Mouse (Mus musculus) small intestine, adult 2 months (tissue): Measurements from ENCODE around the gene Grk2. TPM values are rescaled to one million over a fixed set of nuclear protein-coding genes. Genes with fewer than 3 reads are reported as not detected.

ENCODE experiments used
- H3K27ac ChIP-seq: fragments of 200-500 bp; 2 replicates; pipeline ENCODE4 v1.5.1; 2012; ENCODE audit warnings: low read depth, low read length, control low read depth, inconsistent platforms; ENCODE audit not compliant: insufficient read depth
- H3K27me3 ChIP-seq: fragments of 200-500 bp; 2 replicates; pipeline ENCODE4 v1.6.1; 2012; ENCODE audit warnings: mild to moderate bottlenecking, moderate library complexity, low read length, inconsistent platforms; ENCODE audit not compliant: control insufficient read depth, insufficient read depth
- H3K36me3 ChIP-seq: fragments of 200-500 bp; 2 replicates; pipeline ENCODE4 v1.6.1; 2012; ENCODE audit warnings: mild to moderate bottlenecking, low read length, control low read depth, inconsistent platforms; ENCODE audit not compliant: control insufficient read depth, insufficient read depth
- H3K4me1 ChIP-seq: fragments of 200-500 bp; 2 replicates; pipeline ENCODE4 v1.6.1; 2012; ENCODE audit warnings: low read length, inconsistent platforms, mixed read lengths; ENCODE audit not compliant: control insufficient read depth, insufficient read depth, insufficient read length
- H3K4me3 ChIP-seq: fragments of 200-500 bp; 2 replicates; pipeline ENCODE4 v1.5.1; 2012; ENCODE audit warnings: low read depth, mild to moderate bottlenecking, control low read depth, inconsistent platforms, low read length, moderate library complexity
- CTCF ChIP-seq: fragments of 200-500 bp; IDR thresholded peaks from 2 replicates; pipeline ENCODE4 v1.5.1; 2012; ENCODE audit warnings: low read depth, mild to moderate bottlenecking, control low read depth, inconsistent platforms, low read length, moderate library complexity, mixed read lengths; ENCODE audit not compliant: insufficient replicate concordance, insufficient read length; ENCODE audit errors: extremely low read depth
- POLR2A ChIP-seq: fragments of 200-500 bp; IDR thresholded peaks from 2 replicates; pipeline ENCODE4 v1.6.1; 2012; ENCODE audit warnings: low read depth, mild to moderate bottlenecking, control low read depth, inconsistent platforms, low read length, moderate library complexity
- WGBS: fragments of 180-500 bp; shearing (Covaris S2); methylation state at CpG from one replicate; pipeline ENCODE4 v1.1.7; 2018; 5-methylcytosine and 5-hydroxymethylcytosine counted together
- polyA plus RNA-seq: library from polyadenylated mRNA; depleted of rRNA; stranded (reverse); fragments of >200 nt; gene quantifications from 2 replicates; pipeline ENCODE4 v1.2.3, GENCODE M21; 2012

Gene Grk2
- polyA plus RNA-seq, 1 experiment, result 128 TPM

- WGBS, result 59% methylated on average over 4 of the region's 4 CpGs
- Histone ChIP-seq H3K27ac (no peak overlapping the region), H3K4me3 (no peak overlapping the region), H3K4me1 (peaks cover 3% of the 10 kb centered on the region; the same call in 1 of the 2 replicates), H3K27me3 (no peaks in the 10 kb centered on the region), H3K36me3 (peaks cover 70% of the 10 kb centered on the region)
- TF ChIP-seq POLR2A (no peak), CTCF (no peak)
Observed at GRCm38 (mm10) chr19:4319272-4319671, 13.2 kb upstream of the Grk2 start.

GRCm38 (mm10) chr19:4317181-4317580 is 11.2 kb upstream of the Grk2 start:
- WGBS, result 89% methylated on average over 3 of the region's 3 CpGs

GRCm38 (mm10) chr19:4315223-4315944 is 9.4 kb upstream of the Grk2 start:
- H3K27ac ChIP-seq, result no peak overlapping the region
- no peak overlapping the region for H3K4me3 ChIP-seq
- TF ChIP-seq POLR2A (no peak), CTCF (no peak)
- peaks cover 40% of the 10 kb centered on the region for H3K36me3 ChIP-seq
- WGBS, result 30% methylated on average over 6 of the region's 6 CpGs
- no peaks in the 10 kb centered on the region for H3K27me3 ChIP-seq
- H3K4me1 ChIP-seq, result peaks cover 3% of the 10 kb centered on the region; the same call in 1 of the 2 replicates

More at GRCm38 (mm10) chr19:4317181-4317580, 11.2 kb upstream of the Grk2 start:
- no peak overlapping the region for H3K4me3 ChIP-seq
- peaks cover 55% of the 10 kb centered on the region for H3K36me3 ChIP-seq
- H3K4me1 ChIP-seq, result peaks cover 3% of the 10 kb centered on the region; the same call in 1 of the 2 replicates
- H3K27ac ChIP-seq, result no peak overlapping the region
- TF ChIP-seq CTCF, result no peak
- no peak for TF ChIP-seq POLR2A
- H3K27me3 ChIP-seq, result no peaks in the 10 kb centered on the region

- Histone ChIP-seq H3K4me3 (no peak overlapping the region), H3K27ac (no peak overlapping the region), H3K4me1 (peaks cover 4% of the 10 kb centered on the region; the same call in 1 of the 2 replicates), H3K27me3 (no peaks in the 10 kb centered on the region), H3K36me3 (0 out of 2 replicates have a peak, but pooled peaks cover 3% of the 10 kb centered on the region)
- TF ChIP-seq POLR2A (no peak), CTCF (peak; percentile 73; the same call in 1 of the 2 replicates)
Observed at GRCm38 (mm10) chr19:4309776-4310185, 3.8 kb upstream of the Grk2 start.

GRCm38 (mm10) chr19:4309302-4309701 is 3.3 kb upstream of the Grk2 start:
- Histone ChIP-seq H3K27me3 (no peaks in the 10 kb centered on the region), H3K27ac (no peak overlapping the region), H3K4me1 (peaks cover 9% of the 10 kb centered on the region; the same call in 1 of the 2 replicates), H3K36me3 (0 out of 2 replicates have a peak, but pooled peaks cover 2% of the 10 kb centered on the region), H3K4me3 (no peak overlapping the region)
- TF ChIP-seq POLR2A, result no peak
- TF ChIP-seq CTCF, result no peak
- 94% methylated on average over 4 of the region's 4 CpGs for WGBS

GRCm38 (mm10) chr19:4305491-4306189 is 382 bp downstream of the Grk2 start:
- 3% methylated on average over 68 of the region's 68 CpGs for WGBS
- Histone ChIP-seq H3K36me3 (no peaks in the 10 kb centered on the region), H3K27ac (peak overlapping the region; percentile 89), H3K4me1 (peaks cover 28% of the 10 kb centered on the region), H3K4me3 (peak overlapping the region; percentile 86), H3K27me3 (no peaks in the 10 kb centered on the region)
- TF ChIP-seq CTCF, result no peak
- no peak for TF ChIP-seq POLR2A

GRCm38 (mm10) chr19:4304871-4305321 is 1.1 kb downstream of the Grk2 start:
- peak overlapping the region; percentile 89 for H3K27ac ChIP-seq
- H3K4me3 ChIP-seq, result peak overlapping the region; percentile 86
- H3K27me3 ChIP-seq, result no peaks in the 10 kb centered on the region
- peaks cover 36% of the 10 kb centered on the region for H3K4me1 ChIP-seq
- H3K36me3 ChIP-seq, result no peaks in the 10 kb centered on the region
- 8% methylated on average over 4 of the region's 4 CpGs for WGBS
- TF ChIP-seq CTCF (no peak), POLR2A (no peak)
